Mouse (Mus musculus) kidney, postnatal 14 days (tissue): Measurements from ENCODE around the gene Xrcc6.
A peak's percentile ranks its signal among the peaks of the same experiment; 100 is the strongest.

Source experiments
- DNase-seq: peaks from one replicate; pipeline ENCODE4 v3.0.0; 2022; ENCODE audit warnings: mixed read lengths

Xrcc6 gene

DNA sequence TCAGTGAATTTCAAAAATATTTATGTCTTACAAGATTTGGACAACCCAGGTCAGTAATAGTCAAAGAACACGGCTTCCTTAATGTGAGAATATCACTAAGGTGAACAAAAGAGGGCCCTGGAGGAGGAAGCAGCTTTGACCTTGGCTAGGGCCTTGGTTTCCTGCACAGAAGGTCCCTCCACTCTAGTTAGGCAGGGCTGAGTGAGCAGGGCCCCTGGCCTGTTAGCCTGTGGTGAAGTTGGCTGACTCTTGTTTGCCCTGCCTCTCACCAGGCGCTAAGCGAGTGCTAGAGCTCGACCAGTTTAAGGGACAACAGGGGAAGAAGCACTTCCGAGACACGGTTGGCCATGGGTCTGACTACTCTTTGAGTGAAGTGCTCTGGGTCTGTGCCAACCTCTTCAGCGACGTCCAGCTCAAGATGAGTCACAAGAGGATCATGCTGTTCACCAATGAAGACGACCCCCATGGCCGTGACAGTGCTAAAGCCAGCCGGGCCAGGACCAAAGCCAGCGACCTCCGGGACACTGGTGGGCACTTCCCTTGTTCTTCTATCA, 35.0 kb downstream of the Xrcc6 start:
- peak; percentile 14 for DNase-seq

DNA sequence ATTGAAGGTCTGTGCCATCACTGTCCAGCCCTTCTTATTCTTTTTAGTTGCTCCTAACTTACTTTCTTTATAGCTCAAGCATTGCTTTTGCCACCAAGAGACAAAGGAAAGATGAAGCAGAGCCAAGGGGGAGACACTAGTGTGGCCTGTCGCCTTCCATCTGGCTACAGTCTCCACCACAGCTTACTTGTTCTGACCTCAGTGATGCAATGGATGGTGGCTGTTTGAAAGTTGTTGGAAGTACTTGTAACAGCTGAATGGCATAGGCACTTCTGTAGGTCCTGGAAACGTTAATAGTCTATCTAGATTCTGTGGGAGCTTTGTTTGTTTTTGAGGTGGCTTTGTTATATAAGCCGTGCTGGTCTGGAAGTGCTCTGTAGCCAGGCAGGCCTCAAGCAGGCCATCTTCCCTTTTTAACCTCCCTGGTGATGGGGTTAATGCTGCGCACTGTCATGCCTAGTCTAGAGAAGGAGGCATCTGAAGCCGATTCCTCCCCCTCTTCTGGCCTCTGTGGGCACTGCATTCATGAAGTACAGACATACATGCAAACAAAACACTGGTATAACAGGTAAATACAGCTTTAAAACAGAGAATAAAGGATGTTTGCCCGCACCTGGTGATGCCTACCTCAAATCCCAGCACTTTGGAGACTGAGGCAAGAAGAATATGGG, 36.5 kb downstream of the Xrcc6 start:
- no peak for DNase-seq

DNA sequence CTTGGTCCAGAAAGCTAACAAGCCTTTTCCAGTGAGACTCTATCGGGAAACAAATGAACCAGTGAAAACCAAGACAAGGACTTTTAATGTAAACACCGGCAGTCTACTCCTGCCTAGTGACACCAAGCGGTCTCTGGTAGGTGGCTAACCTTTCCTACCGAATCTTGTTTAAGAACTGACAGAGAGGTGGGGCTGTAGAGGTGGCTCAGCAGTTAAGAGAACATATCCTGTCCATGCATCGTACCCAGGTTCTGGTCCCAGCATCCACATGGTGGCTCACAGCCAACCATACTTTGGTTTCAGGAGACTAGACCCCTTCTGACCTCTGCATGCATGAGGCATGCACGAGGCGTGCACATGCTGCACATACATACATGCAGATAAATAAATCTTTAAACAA, 39.6 kb downstream of the Xrcc6 start:
- DNase-seq: no peak

DNA sequence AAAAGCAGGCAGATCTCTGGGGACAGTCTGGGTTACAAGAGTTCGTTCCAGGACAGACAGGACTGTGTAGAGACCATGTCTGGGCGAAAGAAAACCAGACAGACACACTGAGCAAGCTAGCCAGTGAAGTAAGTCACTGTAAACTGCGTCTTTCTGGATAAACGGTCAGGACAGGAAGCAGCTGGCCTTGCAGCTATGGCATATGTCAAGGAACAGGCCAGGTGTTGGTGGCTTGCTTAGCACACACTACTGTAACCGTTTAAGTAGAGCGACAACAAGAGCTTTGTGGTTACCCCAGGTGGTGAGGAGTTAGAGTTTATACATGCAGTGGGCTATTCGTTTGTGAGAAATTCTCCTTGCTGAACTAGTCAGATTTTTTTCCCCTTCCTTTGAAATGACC, 40.1 kb downstream of the Xrcc6 start:
- DNase-seq: no peak

DNA sequence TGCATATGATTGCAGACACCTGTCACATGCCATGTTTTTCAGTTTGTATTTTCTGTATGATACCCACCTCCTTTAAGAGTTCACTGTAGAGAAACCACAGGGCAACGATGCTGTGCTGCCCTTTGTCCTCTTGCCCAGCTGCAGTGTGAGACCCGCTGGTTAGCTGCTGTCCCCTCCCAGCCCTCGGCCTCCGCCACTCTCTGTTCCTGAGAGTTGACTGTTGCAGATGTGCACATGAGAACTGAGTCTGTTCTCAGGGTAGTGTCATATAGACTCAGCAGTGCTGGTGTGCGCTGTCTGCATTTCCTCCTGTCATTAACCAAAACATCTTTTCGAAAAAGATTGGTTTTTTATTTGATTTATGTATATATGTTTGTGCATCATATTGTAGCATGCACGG, 44.8 kb downstream of the Xrcc6 start:
- DNase-seq: no peak

DNA sequence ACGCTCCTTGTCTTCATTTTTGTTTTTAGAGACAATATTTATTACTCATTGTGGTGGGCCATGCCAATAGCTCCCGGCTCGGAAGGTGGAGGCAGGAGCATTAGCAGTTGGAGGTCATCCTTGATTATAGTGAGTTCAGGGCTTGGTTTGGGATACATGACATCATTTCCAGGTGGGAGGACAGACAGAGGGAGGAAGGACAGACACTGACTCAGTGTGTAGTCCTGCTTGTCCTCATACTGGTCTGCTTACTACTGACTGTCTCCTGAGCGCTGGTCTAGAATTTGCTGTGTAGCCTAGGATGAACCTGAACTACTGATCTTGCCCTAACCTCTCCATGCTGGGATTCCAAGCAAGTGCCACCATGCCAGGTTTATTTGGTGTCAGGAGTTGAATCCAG, 46.1 kb downstream of the Xrcc6 start, which contains the start of gene Desi1:
Gene Desi1 (minus strand): TSS at position 101 of the 400 bp plus-strand sequence.
- DNase-seq: no peak

DNA sequence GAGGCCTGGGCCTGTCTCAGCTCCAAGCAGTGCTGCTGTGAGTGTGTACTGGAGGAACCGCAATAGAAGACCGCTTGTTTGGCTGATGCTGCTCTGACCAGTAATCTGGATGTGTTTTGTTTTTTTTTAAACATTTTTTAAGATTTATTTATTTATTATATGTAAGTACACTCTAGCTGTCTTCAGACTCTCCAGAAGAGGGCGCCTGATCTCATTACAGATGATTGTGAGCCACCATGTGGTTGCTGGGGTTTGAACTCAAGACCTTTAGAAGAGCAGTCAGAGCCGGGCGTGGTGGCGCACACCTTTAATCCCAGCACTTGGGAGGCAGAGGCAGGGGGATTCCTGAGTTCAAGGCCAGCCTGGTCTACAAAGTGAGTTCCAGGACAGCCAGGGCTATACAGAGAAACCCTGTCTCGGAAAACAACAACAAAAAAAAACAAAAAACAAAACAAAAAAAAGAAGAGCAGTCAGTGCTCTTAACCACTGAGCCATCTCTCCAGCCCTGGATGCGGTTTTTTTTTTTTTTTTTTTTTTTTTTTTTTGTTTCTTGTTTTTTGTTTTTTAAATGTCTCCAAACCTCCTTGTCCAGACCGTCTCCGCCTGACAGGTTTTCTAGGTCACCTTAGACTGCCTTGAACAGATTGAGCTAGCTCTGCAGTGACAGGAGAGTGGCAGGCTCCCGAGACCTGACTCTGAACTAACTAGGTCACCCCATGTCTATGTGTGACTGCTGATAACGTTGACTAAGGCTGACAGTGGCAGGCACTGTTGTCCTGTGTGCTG, 48.5 kb downstream of the Xrcc6 start:
- DNase-seq: peak; percentile 32

DNA sequence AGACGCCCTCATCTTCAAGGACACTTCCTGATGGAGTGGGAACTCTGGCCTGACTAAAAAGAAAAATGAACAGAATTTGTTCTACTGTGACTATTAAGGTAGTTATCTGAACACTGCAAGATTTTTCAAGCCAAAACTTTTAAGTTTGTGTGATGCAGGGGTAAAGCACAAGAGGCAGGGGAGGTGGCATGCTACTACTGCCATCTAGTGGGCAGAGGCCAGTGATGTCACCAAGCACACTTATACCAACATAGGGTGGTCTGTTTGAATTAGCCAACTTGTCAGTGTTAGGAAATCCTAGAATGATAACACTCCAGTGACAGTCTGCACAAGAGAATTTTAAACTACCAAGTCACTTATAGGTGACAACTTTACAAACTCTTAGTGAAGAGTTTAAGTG, 53.0 kb downstream of the Xrcc6 start:
- DNase-seq: peak; percentile 60

DNA sequence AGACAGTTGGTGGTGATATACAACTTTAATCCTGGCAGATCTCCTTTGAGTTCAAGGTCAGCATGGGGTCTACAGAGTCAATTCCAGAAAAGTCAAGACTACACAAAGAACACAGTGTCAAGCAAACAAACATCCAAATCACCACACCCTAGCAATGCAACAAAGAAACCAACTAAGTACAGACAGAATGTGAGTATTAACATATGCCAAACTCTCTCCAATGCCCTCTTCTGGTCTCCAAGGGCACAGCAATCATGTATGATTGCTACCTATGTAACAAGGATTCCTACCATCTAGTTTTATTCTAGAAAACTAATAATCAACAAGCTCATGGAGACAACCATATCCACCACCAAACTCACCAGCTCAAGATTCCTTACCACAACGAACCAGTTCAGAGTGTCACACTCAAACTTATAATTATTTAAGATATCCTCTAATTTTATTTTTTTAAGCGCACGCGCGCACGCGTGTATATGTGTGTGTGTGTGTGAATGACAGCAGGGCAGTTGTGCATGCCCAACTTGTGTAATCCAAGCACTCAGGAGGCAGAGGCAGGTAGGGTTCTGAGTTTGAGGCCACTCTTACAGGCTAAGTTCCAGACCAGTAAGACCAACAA, 56.6 kb downstream of the Xrcc6 start:
- peak; percentile 17 for DNase-seq

DNA sequence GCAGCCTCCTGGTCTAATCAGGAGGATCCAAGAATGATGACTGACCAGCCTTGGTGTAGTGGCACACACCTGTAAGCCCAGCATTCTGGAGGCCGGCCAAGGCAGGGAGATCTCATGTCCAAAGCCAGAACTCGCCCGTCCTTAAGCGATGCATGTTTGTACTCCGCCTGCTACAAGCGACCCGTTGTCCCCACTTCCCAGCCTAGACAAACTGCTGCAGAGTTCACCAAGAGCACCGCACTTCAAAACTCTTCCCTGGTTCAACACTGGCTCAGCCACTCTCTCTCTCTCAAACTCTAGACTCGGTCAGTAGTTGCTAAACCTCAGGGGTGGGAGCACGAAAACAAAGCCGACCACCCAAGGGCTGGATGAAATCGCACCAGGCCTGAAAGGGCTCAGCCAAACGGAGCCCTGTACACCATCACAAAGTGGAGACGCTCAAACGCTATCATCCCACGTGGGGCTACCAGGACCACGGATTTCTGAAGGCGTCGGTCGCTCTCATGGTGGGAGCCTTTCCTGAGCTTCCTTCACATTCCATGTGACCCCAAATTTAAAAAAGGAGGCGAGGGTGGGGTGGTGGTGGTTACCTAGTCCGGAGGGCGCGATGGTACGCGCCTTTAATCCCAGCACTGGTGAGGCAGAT, 58.7 kb downstream of the Xrcc6 start:
- DNase-seq: peak; percentile 26

DNA sequence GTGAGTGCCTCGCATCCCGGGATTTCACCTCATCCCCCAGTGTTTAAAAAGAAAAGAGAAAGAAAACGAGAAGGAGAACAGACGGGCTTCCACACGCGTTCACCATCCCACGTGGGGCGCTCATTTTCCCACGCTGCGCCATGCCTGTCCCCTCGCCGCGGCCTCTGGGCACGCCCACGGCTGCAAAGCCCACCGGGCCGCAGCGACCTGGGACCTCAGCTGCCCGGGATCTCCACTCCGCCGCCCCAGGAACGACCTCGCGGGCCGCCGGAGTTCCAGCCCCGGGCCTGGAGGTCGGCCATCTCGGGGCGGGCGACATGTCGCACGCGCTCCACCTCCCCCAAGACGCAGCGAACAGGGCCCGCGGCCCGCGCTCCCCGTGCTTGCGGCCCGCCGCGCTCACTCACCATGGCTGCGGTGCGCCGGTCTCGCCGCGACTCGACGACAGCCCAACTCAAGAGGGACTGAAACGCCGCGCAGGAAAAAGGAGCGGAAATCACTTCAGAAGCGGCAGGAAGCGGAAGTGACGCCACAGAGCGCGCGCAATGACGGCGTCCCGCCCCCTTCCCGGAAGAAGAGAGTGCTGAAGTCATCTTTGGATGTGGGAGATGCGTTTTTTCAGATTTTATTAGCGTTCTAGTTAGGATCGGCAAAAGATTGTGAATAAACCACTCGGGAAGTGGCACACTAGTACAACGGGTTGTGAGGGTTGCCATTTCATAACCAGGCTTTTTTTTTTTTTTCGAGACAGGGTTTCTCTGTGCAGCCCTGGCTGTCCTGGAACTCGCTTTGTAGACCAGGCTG, 59.6 kb downstream of the Xrcc6 start, which contains the start of gene Snu13:
Gene Snu13 (minus strand): TSS at position 519 of the 804 bp plus-strand sequence.
- peak; percentile 94 for DNase-seq

DNA sequence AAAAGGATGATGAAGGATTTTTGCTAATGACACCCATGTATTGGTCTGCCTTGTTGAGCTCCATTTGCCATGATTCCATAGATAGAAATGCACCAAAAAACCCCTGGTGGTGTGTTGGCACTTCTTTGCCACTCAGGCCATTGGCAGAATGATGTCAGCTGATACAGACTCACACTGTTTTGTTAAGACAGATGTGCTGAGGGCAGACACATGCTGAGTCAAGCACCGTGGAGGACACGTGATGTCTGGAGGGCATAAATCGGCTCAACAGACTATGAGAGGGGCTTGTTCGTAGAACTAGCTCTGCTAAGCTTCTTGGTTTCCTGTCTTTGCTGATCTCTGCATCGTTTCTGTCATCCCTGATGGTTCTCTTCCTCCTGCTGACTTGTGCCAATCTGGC, 64.9 kb downstream of the Xrcc6 start:
- DNase-seq: no peak

DNA sequence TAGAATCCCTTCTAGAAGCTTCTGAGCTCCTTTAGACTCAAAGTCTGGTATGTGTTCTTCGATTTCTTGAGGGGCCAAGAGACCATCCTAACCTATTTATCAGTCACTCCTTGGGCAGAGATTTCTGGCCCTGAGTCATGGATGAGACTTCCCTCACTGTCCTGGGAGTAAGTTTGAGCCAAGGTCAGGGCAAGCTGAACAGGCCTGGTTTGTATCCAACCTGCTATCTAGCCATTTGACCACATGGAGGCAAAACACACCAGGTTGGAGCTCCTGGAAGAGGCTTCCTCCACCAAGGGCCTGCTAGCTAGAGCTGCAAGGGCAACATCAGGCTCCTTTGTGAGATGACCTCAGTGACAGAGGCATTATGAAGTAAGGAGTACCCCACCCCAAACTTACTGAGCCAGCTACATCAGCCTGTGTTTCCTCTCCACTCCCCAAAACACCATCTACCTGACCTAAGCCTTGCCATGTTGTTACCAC, 71.1 kb downstream of the Xrcc6 start, which contains the start of gene 4930407I10Rik:
Gene 4930407I10Rik (plus strand): TSS at position 433 of the 483 bp plus-strand sequence.
- DNase-seq: no peak

DNA sequence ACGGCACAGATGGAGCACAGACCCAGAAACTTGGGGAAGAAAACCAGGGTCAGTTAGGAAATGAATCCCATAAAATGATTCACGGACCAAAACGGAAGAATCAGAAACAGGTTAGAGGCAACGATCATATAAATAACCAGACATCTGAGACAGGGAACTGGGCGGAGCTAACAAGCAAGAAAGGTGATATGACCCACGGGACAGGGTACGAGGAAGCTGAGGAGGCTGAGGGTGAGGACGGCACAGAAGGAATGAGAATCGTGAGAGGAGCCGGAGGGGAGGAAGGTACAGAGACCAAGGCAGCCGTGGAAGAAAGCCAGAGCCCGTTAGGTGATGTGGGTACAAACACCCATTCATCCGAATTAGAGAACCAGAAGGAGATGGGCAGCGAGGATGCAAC, 76.3 kb downstream of the Xrcc6 start:
- DNase-seq: no peak

DNA sequence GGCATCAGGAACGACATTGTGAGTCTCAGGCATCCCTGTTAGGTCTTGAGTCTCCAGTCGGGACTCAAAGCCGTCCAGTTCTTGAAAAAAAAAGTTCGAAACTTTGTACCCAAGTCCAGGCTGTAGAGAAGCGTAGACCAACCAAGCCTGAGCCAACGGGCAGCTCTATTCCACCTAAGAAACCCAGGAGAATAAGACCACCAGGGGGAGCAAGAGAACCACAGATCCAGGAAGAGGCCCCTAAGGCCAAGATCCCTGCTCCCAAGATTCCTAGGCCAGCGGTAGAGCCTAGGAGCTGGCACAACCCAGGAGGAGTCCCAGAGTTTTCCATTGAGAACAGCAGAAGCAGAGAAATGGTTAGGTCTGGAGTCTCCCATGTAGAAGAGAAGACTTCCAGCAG, 77.9 kb downstream of the Xrcc6 start:
- DNase-seq: peak; percentile 85

DNA sequence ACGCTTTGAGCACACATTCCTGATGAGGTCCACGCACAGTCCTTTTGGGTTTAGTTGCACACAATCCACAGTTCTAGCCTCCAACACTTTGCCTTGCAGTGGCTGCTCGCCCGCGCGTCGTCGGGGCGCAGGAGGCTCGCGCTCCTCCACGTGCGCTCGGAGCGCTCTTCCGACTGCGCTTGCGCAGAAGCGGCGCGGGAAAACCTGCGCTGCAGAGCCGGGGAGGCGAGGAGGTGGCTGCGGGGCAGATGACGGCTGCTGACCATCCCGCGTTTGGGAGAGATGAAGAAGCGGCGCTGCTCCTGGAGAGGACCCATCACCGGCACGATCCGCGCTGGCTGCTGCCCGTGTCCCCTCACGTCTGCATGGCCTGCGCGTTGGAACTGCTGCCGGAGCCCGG, 82.3 kb downstream of the Xrcc6 start, which contains the start of gene Mei1:
Gene Mei1 (plus strand): TSS at position 99 of the 400 bp plus-strand sequence.
- no peak for DNase-seq

DNA sequence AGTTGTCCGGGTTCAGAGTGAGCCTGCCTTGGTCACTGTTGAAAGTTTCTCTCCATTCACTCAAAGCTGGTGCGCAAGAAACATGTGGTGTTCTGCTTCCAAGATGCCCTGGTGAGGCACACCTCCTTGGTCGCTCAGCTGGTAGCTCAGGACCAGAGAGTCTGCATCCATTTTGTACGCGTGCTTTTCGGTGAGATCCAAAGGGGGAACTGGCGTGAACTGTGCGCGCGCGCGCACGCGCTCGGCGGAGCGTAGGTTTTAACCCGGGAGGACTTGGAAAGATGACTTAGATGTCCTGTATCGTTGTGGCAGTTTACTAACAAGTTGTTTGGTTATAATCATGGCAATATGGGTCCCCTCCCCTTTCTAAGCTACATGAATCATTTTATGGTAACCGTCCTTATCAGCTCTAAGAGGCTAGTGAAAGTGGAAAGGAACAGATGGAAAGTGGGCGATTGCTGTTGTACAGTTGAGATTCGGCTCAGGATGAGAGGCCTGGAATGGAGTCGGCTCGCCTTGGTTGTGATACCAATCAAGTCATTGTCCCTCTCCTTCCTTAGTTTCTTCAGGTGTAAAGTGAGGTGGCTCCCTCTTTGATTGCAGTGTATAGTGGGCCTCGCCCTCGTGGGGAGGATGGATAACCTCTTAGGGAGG, 84.3 kb downstream of the Xrcc6 start:
- DNase-seq: no peak

DNA sequence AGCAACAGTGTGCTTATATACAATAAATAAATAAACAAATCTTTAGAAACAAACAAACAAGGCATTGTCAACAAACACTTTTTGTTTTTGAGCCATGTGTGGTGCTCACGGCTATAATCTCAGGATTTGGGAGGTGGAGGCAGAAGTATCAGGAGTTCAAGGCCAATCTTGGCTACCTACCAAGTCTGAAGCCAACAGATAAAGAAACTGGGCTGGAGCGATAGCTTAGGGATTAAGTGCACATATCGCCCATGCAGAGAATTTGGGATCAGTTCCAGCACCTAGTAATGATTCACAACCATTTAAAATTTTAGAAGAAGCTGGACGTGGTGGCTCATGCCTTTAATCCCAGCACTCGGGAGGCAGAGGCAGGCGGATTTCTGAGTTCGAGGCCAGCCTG, 85.9 kb downstream of the Xrcc6 start:
- DNase-seq: no peak

DNA sequence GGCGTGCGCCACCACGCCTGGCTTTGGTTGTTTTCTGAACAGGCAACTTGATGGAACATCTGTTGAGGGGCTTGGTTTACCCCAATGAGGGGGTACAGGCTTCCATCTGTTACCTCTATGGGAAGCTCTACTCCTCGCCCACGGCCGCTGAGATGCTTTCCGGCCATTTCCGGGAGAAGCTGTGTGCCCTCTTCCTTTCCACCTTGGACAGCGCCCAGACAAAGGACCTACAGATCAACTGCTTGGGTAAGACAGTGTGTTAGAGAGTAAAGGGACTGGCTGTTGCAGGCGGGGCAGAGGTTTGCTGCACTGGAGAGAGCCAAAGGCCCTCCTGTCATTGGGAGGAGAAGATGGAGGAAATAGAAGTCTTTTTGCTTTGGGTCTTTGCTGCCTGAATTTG, 92.2 kb downstream of the Xrcc6 start:
- no peak for DNase-seq

DNA sequence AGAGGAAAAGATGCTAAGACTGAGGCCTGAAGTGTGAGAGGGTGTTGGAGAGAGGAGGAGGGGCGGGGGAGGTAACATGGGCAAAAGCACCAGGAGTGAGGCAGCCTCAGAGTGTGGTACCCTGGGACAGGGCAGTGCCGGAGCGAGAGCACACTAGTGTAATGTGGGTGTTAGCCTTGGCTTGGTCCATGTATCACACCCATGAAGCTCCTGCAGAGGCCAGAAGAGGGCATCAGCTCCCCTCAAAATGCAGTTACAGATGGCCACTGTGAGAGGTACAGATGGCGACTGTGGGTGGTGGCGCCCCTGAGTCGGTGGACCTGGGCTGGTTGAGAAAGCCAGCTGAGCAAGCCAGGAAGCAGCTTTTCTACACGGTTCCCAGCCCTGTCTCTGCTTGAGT, 93.5 kb downstream of the Xrcc6 start:
- peak; percentile 11 for DNase-seq

DNA sequence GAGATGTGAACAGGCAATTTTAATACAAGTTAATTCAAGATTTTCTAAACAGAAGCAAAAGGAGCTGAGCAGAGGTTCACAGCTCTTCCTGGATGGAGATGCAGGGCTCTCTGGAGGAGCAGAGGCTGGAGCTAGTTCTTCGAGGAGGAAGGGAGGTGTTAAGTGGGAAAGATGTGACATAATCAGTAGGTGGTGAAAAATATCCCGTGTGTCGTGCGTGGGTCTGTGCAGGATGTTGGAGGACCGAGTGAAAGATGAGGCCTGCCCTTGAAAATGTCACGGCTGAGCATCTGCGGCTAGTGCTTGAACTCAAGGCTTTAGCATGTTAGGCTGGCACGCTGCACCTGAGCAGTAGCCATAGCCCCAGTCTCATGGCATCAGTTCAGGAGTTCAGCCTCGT, 98.0 kb downstream of the Xrcc6 start:
- DNase-seq: no peak
